Mouse (Mus musculus) heart, embryonic 14.5 days (tissue): Measurements from ENCODE around the gene Rnase11. TPM values are rescaled to one million over a fixed set of nuclear protein-coding genes. Genes with fewer than 3 reads are reported as not detected.

ENCODE experiments used
- ATAC-seq: fragments of 200-750 bp; cut with Nextera tagmentation; 2 replicates; pipeline ENCODE4 v1.8.0; 2017; ENCODE audit warnings: low read depth, moderate TSS enrichment; ENCODE audit not compliant: insufficient number of reproducible peaks, insufficient read depth, low FRiP score
- H3K27ac ChIP-seq, 2 experiments: fragments of 200-500 bp in 1 of 2; fragments of 300-500 bp in 1 of 2; sonication (generic) in 1 of 2; replicated peaks in 1 of 2; 2 replicates each; pipeline ENCODE4 v1.5.1; 2012 to 2014; ENCODE audit warnings: low read depth in 2 of 2, low read length in 2 of 2, control low read depth in 1 of 2, mild to moderate bottlenecking in 1 of 2, mixed read lengths in 1 of 2; ENCODE audit not compliant: control insufficient read depth in 1 of 2, insufficient read depth in 1 of 2
- H3K27me3 ChIP-seq: fragments of 300-500 bp; sonication (generic); 2 replicates; pipeline ENCODE4 v1.6.1; 2014; ENCODE audit warnings: mild to moderate bottlenecking, low read length, control low read depth; ENCODE audit not compliant: control insufficient read depth, insufficient read depth
- H3K36me3 ChIP-seq: fragments of 300-500 bp; sonication (generic); 2 replicates; pipeline ENCODE4 v1.6.1; 2014; ENCODE audit warnings: mild to moderate bottlenecking, control low read depth, low read length, mixed read lengths; ENCODE audit not compliant: control insufficient read depth, insufficient read depth
- H3K4me1 ChIP-seq, 2 experiments: fragments of 200-500 bp in 1 of 2; fragments of 300-500 bp in 1 of 2; sonication (generic) in 1 of 2; 2 replicates each; pipeline ENCODE4 v1.6.1; 2012 to 2014; ENCODE audit warnings: low read length in 2 of 2, control low read depth in 1 of 2, mixed read lengths in 1 of 2; ENCODE audit not compliant: control insufficient read depth in 2 of 2, insufficient read depth in 2 of 2
- H3K4me2 ChIP-seq: fragments of 300-500 bp; sonication (generic); 2 replicates; pipeline ENCODE4 v1.6.1; 2014; ENCODE audit warnings: mild to moderate bottlenecking, low read length
- H3K4me3 ChIP-seq, 2 experiments: fragments of 200-500 bp in 1 of 2; fragments of 300-500 bp in 1 of 2; sonication (generic) in 1 of 2; 2 replicates each; pipeline ENCODE4 v1.5.1; 2012 to 2014; ENCODE audit warnings: low read length in 2 of 2, mild to moderate bottlenecking in 2 of 2, control low read depth in 1 of 2, low read depth in 1 of 2, moderate library complexity in 1 of 2; ENCODE audit not compliant: control insufficient read depth in 1 of 2, insufficient read depth in 1 of 2
- H3K9ac ChIP-seq: fragments of 300-500 bp; sonication (generic); 2 replicates; pipeline ENCODE4 v1.6.1; 2014; ENCODE audit warnings: mild to moderate bottlenecking, low read length
- H3K9me3 ChIP-seq: fragments of 300-500 bp; sonication (generic); 2 replicates; pipeline ENCODE4 v1.6.1; 2016; ENCODE audit warnings: low read length, control low read depth; ENCODE audit not compliant: control insufficient read depth
- WGBS: fragments of 180-500 bp; shearing (Covaris S2); extraction: QIAGEN DNeasy Blood & Tissue Kit; methylation state at CpG from one replicate; pipeline ENCODE4 v1.1.7; 2014; 5-methylcytosine and 5-hydroxymethylcytosine counted together
- polyA plus RNA-seq: library from polyadenylated mRNA; unstranded; fragments of >200 nt; fragmentation: Nextera tagmentation; extraction: Ambion mirVana; gene quantifications from 2 replicates; pipeline ENCODE4 v1.2.1, GENCODE M21; 2014

Gene Rnase11
- polyA plus RNA-seq, 1 experiment from 2014 or later = not detected

- peaks cover 0 to 7% of the 10 kb centered on the region in 2 experiments; a peak in 1 of 4 replicates for H3K4me1 ChIP-seq
- no peaks in the 10 kb centered on the region for H3K27me3 ChIP-seq
- no peak overlapping the region for H3K9ac ChIP-seq
- H3K36me3 ChIP-seq = no peaks in the 10 kb centered on the region
- WGBS = 53% methylated on average over 5 of the region's 5 CpGs
- no peak for ATAC-seq
- no peak overlapping the region for H3K4me2 ChIP-seq
- no peak overlapping the region for H3K4me3 ChIP-seq
- no peaks in the 10 kb centered on the region for H3K9me3 ChIP-seq
- no peak overlapping the region for H3K27ac ChIP-seq
These were observed 2.0 kb upstream of the Rnase11 start for GRCm38 (mm10) chr14:51051941-51052340.

DNA sequence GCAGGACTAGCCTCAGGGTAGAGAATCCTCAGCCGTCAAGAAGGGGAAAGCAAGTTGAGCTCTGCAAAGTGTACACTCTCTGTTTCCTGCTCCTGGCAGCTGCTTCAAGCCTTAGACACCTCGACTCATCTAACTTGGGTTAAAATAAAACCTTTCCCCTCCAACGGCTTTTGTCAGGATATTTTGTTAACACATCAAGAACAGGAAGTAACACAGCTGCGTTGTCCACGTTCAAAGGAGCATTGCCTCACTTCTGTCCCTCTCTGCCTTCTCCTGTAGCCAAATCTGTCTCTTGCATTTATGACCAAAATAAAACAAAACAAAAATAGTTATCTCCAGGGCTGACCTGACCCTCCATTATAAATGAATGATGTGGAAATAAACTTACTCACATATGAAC, 2.1 kb downstream of the Rnase11 start:
- Histone ChIP-seq H3K9ac (no peak overlapping the region), H3K27me3 (no peaks in the 10 kb centered on the region), H3K4me3 (no peak overlapping the region), H3K4me2 (no peak overlapping the region), H3K36me3 (no peaks in the 10 kb centered on the region), H3K27ac (no peak overlapping the region), H3K9me3 (no peaks in the 10 kb centered on the region), H3K4me1 (no peaks in the 10 kb centered on the region; a peak in 1 of 4 replicates)
- no peak for ATAC-seq
- 34% methylated on average over 5 of the region's 5 CpGs for WGBS

DNA sequence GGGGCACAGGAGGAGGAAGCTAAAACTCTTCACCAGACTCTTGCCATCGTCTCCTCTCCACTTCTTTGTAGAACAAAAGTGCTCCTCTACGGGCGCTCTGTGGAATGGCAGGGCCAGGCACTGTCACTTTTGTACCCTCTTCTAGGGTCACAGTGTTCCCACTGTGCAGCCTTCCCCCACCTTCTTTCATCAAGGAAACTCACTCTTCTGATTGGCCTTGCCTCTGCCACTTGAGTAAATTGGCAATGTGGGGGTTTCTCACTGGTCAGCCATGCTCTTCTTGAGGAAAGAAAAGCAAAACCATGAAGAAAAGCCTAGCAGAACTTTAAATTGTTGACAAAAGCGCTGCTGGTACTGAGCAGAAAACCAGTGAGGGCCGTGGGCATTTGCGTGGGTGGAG, 8.2 kb downstream of the Rnase11 start, which contains the start of gene Rnase9:
TSS of gene Rnase9 (minus strand) at position 101 of the 400 bp plus-strand sequence.
- Histone ChIP-seq H3K4me1 (peaks cover 5 to 10% of the 10 kb centered on the region in 2 experiments; a peak in 3 of 4 replicates), H3K4me2 (no peak within 1 kb of the TSS), H3K27me3 (no peaks in the 10 kb centered on the region), H3K4me3 (no peak within 1 kb of the TSS), H3K27ac (no peak within 1 kb of the TSS), H3K9ac (no peak within 1 kb of the TSS), H3K9me3 (no peaks in the 10 kb centered on the region), H3K36me3 (no peaks in the 10 kb centered on the region)
- 81% methylated on average over 6 of the region's 6 CpGs for WGBS
- no peak for ATAC-seq

- H3K9me3 ChIP-seq = no peaks in the 10 kb centered on the region
- peaks cover 5 to 10% of the 10 kb centered on the region in 2 experiments; a peak in 3 of 4 replicates for H3K4me1 ChIP-seq
- H3K9ac ChIP-seq = no peak overlapping the region
- no peak overlapping the region for H3K27ac ChIP-seq
- H3K27me3 ChIP-seq = no peaks in the 10 kb centered on the region
- ATAC-seq = no peak
- no peak overlapping the region for H3K4me2 ChIP-seq
- 82% methylated on average over 4 of the region's 4 CpGs for WGBS
- H3K36me3 ChIP-seq = no peaks in the 10 kb centered on the region
- no peak overlapping the region for H3K4me3 ChIP-seq
These were observed 13.7 kb downstream of the Rnase11 start for GRCm38 (mm10) chr14:51036214-51036613.

- H3K9ac ChIP-seq = no peak overlapping the region
- no peaks in the 10 kb centered on the region for H3K27me3 ChIP-seq
- H3K4me3 ChIP-seq = no peak overlapping the region
- H3K36me3 ChIP-seq = no peaks in the 10 kb centered on the region
- WGBS = 44% methylated on average over 1 of the region's 1 CpGs
- no peaks in the 10 kb centered on the region for H3K9me3 ChIP-seq
- ATAC-seq = no peak
- no peak overlapping the region for H3K4me2 ChIP-seq
- H3K27ac ChIP-seq = no peak overlapping the region
- peaks cover 5 to 6% of the 10 kb centered on the region in 2 experiments; a peak in 3 of 4 replicates for H3K4me1 ChIP-seq
These were observed 14.8 kb downstream of the Rnase11 start for GRCm38 (mm10) chr14:51035206-51035605.

DNA sequence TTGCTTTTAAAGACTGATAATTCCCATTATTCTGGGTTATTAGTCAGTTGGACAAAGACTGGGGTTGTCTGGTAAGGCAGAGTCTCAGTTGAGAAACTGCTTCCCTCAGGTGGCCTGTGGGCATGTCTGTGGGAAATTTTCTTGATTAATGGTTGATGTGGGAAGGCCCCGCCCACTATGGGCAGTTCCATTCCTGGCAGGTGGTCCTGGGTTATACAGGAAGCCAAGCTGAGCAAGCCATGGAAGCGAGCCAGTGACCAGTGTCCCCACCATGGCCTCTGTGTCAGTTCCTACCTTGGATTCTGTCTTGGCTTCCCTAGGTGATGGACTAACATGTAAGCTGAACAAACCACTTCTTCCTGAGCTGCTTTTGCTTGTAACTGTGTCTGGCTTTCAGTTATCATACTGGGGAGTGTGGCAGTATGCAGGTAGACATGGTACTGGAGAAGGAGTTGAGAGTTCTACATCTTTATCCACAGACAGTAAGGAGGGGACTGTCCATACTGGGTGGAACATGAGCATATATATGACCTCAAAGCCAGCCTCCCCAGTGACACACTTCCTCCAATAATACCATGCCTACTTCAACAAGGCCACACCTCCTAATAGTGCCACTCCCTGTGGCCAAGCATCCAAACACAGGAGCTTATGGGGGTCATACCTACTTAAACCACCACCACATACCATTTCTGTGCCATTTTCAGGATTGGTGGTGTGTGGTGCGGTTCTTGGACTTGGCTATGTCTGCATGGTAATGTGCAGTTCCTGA, 22.4 kb downstream of the Rnase11 start:
- no peak overlapping the region for H3K27ac ChIP-seq
- no peaks in the 10 kb centered on the region for H3K4me1 ChIP-seq
- no peaks in the 10 kb centered on the region for H3K27me3 ChIP-seq
- H3K9me3 ChIP-seq = no peaks in the 10 kb centered on the region
- no peak overlapping the region for H3K4me3 ChIP-seq
- ATAC-seq = no peak
- H3K4me2 ChIP-seq = no peak overlapping the region
- H3K36me3 ChIP-seq = no peaks in the 10 kb centered on the region
- 59% methylated on average over 3 of the region's 3 CpGs for WGBS
- H3K9ac ChIP-seq = no peak overlapping the region

DNA sequence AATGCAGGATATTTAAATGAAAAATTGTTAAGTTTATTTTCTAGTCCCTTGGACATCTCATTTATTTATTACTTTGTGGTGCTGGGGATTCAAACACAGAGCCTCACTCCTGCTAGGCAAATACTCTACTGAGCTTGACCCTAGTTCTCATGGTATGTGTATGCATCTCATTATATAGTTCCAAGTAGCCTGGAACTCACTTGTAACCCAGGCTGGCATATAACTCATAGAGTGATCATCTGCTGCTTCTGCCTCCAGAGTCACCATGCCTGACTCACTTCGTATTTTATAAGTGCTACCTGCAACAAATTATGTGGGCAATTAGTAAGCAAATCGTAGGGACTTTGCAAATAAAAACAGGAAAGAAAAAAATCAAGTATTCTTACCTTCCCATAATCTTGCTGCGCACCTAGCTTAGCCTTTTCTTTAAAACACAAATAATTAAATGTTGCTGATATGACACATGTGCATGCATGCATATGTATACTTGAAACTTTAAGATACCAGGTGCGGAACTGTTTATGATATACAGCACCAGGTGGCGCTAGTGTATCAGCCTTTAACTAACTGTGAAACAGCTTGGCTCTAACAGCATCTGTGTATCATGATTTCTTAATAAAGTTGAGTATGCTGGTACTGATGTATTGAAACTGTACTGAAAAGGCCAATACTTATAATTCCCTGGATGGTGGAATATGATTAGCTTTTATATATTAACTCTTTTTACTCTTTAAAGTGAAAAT, 23.4 kb downstream of the Rnase11 start:
- Histone ChIP-seq H3K36me3 (no peaks in the 10 kb centered on the region), H3K27me3 (no peaks in the 10 kb centered on the region), H3K4me1 (no peaks in the 10 kb centered on the region), H3K27ac (no peak overlapping the region), H3K4me2 (no peak overlapping the region), H3K9ac (no peak overlapping the region), H3K9me3 (no peaks in the 10 kb centered on the region), H3K4me3 (no peak overlapping the region)
- 37% methylated on average over 5 of the region's 5 CpGs for WGBS
- no peak for ATAC-seq
